Mouse (Mus musculus) lung, adult 2 months (tissue): ENCODE data around the gene 1700001C19Rik. TPM values are rescaled to one million over a fixed set of nuclear protein-coding genes. Genes with fewer than 3 reads are reported as not detected.

Source experiments
- DNase-seq: peaks from one replicate; pipeline ENCODE4 v3.0.0; 2022
- H3K4me1 ChIP-seq: fragments of 200-500 bp; 2 replicates; pipeline ENCODE4 v1.6.1; 2011; ENCODE audit warnings: low read length; ENCODE audit not compliant: control insufficient read depth, insufficient read depth
- H3K4me3 ChIP-seq: fragments of 200-500 bp; replicated peaks from 2 replicates; pipeline ENCODE3; 2011; ENCODE audit warnings: low read depth, mild to moderate bottlenecking, control low read depth, low read length; ENCODE audit errors: extremely low read depth
- CTCF ChIP-seq: fragments of 200-500 bp; IDR thresholded peaks from 2 replicates; pipeline ENCODE4 v1.5.1; 2011; ENCODE audit warnings: mild to moderate bottlenecking, low read length, control low read depth; ENCODE audit not compliant: insufficient read depth
- POLR2A ChIP-seq: fragments of 200-500 bp; IDR thresholded peaks from 2 replicates; pipeline ENCODE4 v1.6.1; 2011; ENCODE audit warnings: low read depth, mild to moderate bottlenecking, control low read depth, low read length, borderline replicate concordance; ENCODE audit errors: extremely low read depth
- WGBS: fragments of 180-500 bp; shearing (Covaris S2); methylation state at CpG from one replicate; pipeline ENCODE4 v1.1.7; 2018; 5-methylcytosine and 5-hydroxymethylcytosine counted together
- polyA plus RNA-seq: library from polyadenylated mRNA; depleted of rRNA; stranded (reverse); fragments of >200 nt; gene quantifications from 2 replicates; pipeline ENCODE4 v1.2.3, GENCODE M21; 2012; rRNA removed

1700001C19Rik gene
- 0.14 and 0.20 TPM in 2 replicates for polyA plus RNA-seq

- Histone ChIP-seq H3K4me1 (peaks cover 7% of the 10 kb centered on the region), H3K4me3 (peak within 1 kb of the TSS; percentile 86)
- 10% methylated on average over 25 of the region's 25 CpGs for WGBS
- TF ChIP-seq CTCF = no peak
- TF ChIP-seq POLR2A = 0 out of 2 replicates have a peak, but pooled peaks have one; percentile 32
- no peak for DNase-seq
These were observed at the start of gene 1700001C19Rik for GRCm38 (mm10) chr17:47436907-47437547. TSS of gene 1700001C19Rik (minus strand) at chr17:47437376.

GRCm38 (mm10) chr17:47485791-47486190 is 48.6 kb upstream of the 1700001C19Rik start:
- DNase-seq = no peak

GRCm38 (mm10) chr17:47484993-47485392 is 47.8 kb upstream of the 1700001C19Rik start:
- Histone ChIP-seq H3K4me3 (no peak overlapping the region), H3K4me1 (peaks cover 5% of the 10 kb centered on the region; the same call in 1 of the 2 replicates)
- DNase-seq = no peak
- 11% methylated on average over 3 of the region's 3 CpGs for WGBS
- no peak for TF ChIP-seq POLR2A
- TF ChIP-seq CTCF = no peak

More at GRCm38 (mm10) chr17:47485791-47486190, 48.6 kb upstream of the 1700001C19Rik start:
- Histone ChIP-seq H3K4me3 (no peak overlapping the region), H3K4me1 (peaks cover 2% of the 10 kb centered on the region; the same call in 1 of the 2 replicates)
- WGBS = 55% methylated on average over 3 of the region's 3 CpGs
- TF ChIP-seq CTCF (no peak), POLR2A (no peak)

GRCm38 (mm10) chr17:47484241-47484921 is 47.2 kb upstream of the 1700001C19Rik start:
- peaks cover 8% of the 10 kb centered on the region; the same call in 1 of the 2 replicates for H3K4me1 ChIP-seq
- TF ChIP-seq POLR2A (no peak), CTCF (no peak)
- H3K4me3 ChIP-seq = no peak overlapping the region
- peak; percentile 50 for DNase-seq
- 45% methylated on average over 1 of the region's 1 CpGs for WGBS

GRCm38 (mm10) chr17:47482401-47482800 is 45.2 kb upstream of the 1700001C19Rik start:
- WGBS = 42% methylated on average over 2 of the region's 2 CpGs
- DNase-seq = peak; percentile 75
- TF ChIP-seq POLR2A = no peak
- TF ChIP-seq CTCF = peak; percentile 91
- H3K4me1 ChIP-seq = peaks cover 8% of the 10 kb centered on the region; the same call in 1 of the 2 replicates
- H3K4me3 ChIP-seq = no peak overlapping the region

GRCm38 (mm10) chr17:47479887-47480286 is 42.7 kb upstream of the 1700001C19Rik start:
- DNase-seq = no peak
- TF ChIP-seq POLR2A = no peak
- no peak for TF ChIP-seq CTCF

GRCm38 (mm10) chr17:47475714-47476113 is 38.5 kb upstream of the 1700001C19Rik start:
- DNase-seq = no peak
- WGBS = 63% methylated on average over 3 of the region's 3 CpGs
- Histone ChIP-seq H3K4me1 (peaks cover 5% of the 10 kb centered on the region; the same call in 1 of the 2 replicates), H3K4me3 (no peak overlapping the region)
- TF ChIP-seq CTCF (peak; percentile 50), POLR2A (no peak)

More at GRCm38 (mm10) chr17:47479887-47480286, 42.7 kb upstream of the 1700001C19Rik start:
- peaks cover 8% of the 10 kb centered on the region; the same call in 1 of the 2 replicates for H3K4me1 ChIP-seq
- no peak overlapping the region for H3K4me3 ChIP-seq
- WGBS = 26% methylated on average over 3 of the region's 3 CpGs

- no peak for TF ChIP-seq POLR2A
- H3K4me1 ChIP-seq = peaks cover 3% of the 10 kb centered on the region; the same call in 1 of the 2 replicates
- no peak for DNase-seq
- no peak overlapping the region for H3K4me3 ChIP-seq
- 86% methylated on average over 4 of the region's 4 CpGs for WGBS
These were observed 38.0 kb upstream of the 1700001C19Rik start for GRCm38 (mm10) chr17:47475181-47475580.

GRCm38 (mm10) chr17:47474250-47474649 is 37.1 kb upstream of the 1700001C19Rik start:
- 77% methylated on average over 4 of the region's 4 CpGs for WGBS
- Histone ChIP-seq H3K4me3 (no peak overlapping the region), H3K4me1 (no peaks in the 10 kb centered on the region)
- TF ChIP-seq POLR2A (no peak), CTCF (no peak)
- DNase-seq = no peak

GRCm38 (mm10) chr17:47473434-47473974 is 36.3 kb upstream of the 1700001C19Rik start:
- H3K4me1 ChIP-seq = no peaks in the 10 kb centered on the region
- 9% methylated on average over 8 of the region's 8 CpGs for WGBS
- H3K4me3 ChIP-seq = no peak overlapping the region
- peak; percentile 89 for TF ChIP-seq CTCF
- no peak for TF ChIP-seq POLR2A
- DNase-seq = peak; percentile 72
